Mouse (Mus musculus) lung, embryonic 15.5 days (tissue): ENCODE data around the gene Stpg4. TPM values are rescaled to one million over a fixed set of nuclear protein-coding genes. Genes with fewer than 3 reads are reported as not detected.
A peak's percentile ranks its signal among the peaks of the same experiment; 100 is the strongest.

Experiments used
- ATAC-seq: fragments of 200-750 bp; cut with Nextera tagmentation; 2 replicates; pipeline ENCODE4 v1.8.0; 2017; ENCODE audit warnings: moderate number of reproducible peaks, borderline replicate concordance; ENCODE audit not compliant: low FRiP score, low TSS enrichment; ENCODE audit errors: extremely low read depth
- H3K27ac ChIP-seq: fragments of 300-500 bp; sonication (generic); 2 replicates; pipeline ENCODE4 v1.5.1; 2015; ENCODE audit warnings: moderate library complexity, mild to moderate bottlenecking, inconsistent platforms
- H3K27me3 ChIP-seq: fragments of 300-500 bp; sonication (generic); 2 replicates; pipeline ENCODE4 v1.6.1; 2015; ENCODE audit warnings: inconsistent platforms
- H3K36me3 ChIP-seq: fragments of 300-500 bp; sonication (generic); 2 replicates; pipeline ENCODE4 v1.6.1; 2015; ENCODE audit warnings: inconsistent platforms
- H3K4me1 ChIP-seq: fragments of 300-500 bp; sonication (generic); 2 replicates; pipeline ENCODE4 v1.6.1; 2015; ENCODE audit warnings: inconsistent platforms
- H3K4me2 ChIP-seq: fragments of 300-500 bp; sonication (generic); 2 replicates; pipeline ENCODE4 v1.6.1; 2015; ENCODE audit warnings: inconsistent platforms, mild to moderate bottlenecking, moderate library complexity
- H3K4me3 ChIP-seq: fragments of 300-500 bp; sonication (generic); 2 replicates; pipeline ENCODE4 v1.5.1; 2015; ENCODE audit warnings: mild to moderate bottlenecking, inconsistent platforms
- H3K9ac ChIP-seq: fragments of 300-500 bp; sonication (generic); 2 replicates; pipeline ENCODE4 v1.6.1; 2015; ENCODE audit warnings: inconsistent platforms
- H3K9me3 ChIP-seq: fragments of 300-500 bp; sonication (generic); 2 replicates; pipeline ENCODE4 v1.6.1; 2016; ENCODE audit warnings: inconsistent platforms
- WGBS: fragments of 180-500 bp; shearing (Covaris S2); methylation state at CpG from one replicate; pipeline ENCODE4 v1.1.7; 2015; 5-methylcytosine and 5-hydroxymethylcytosine counted together
- polyA plus RNA-seq: library from polyadenylated mRNA; unstranded; fragments of >200 nt; fragmentation: Nextera tagmentation; extraction: Ambion mirVana; gene quantifications from 2 replicates; pipeline ENCODE4 v1.2.1, GENCODE M21; 2015

Stpg4 gene
- polyA plus RNA-seq, 1 experiment from 2014 or later, result not detected

GRCm38 (mm10) chr17:87445917-87446766 lies 18.6 kb upstream of the Stpg4 start:
- under 1% methylated on average over 57 of the region's 86 CpGs for WGBS
- H3K4me3 ChIP-seq, result peak overlapping the region; percentile 83
- peak overlapping the region; percentile 70 for H3K4me2 ChIP-seq
- no peaks in the 10 kb centered on the region; the same call in 1 of the 2 replicates for H3K27me3 ChIP-seq
- peak; percentile 76 for ATAC-seq
- H3K9ac ChIP-seq, result peak overlapping the region; percentile 97
- H3K36me3 ChIP-seq, result peaks cover 7% of the 10 kb centered on the region; the same call in 1 of the 2 replicates
- no peaks in the 10 kb centered on the region for H3K9me3 ChIP-seq
- peaks cover 36% of the 10 kb centered on the region for H3K4me1 ChIP-seq
- peak overlapping the region; percentile 98 for H3K27ac ChIP-seq

GRCm38 (mm10) chr17:87445337-87445916 lies 17.9 kb upstream of the Stpg4 start:
- H3K4me1 ChIP-seq, result peaks cover 39% of the 10 kb centered on the region
- H3K27me3 ChIP-seq, result no peaks in the 10 kb centered on the region; the same call in 1 of the 2 replicates
- WGBS, result under 1% methylated on average over 13 of the region's 13 CpGs
- peak overlapping the region; percentile 70 for H3K4me2 ChIP-seq
- H3K27ac ChIP-seq, result peak overlapping the region; percentile 98
- peak overlapping the region; percentile 97 for H3K9ac ChIP-seq
- peaks cover 7% of the 10 kb centered on the region; the same call in 1 of the 2 replicates for H3K36me3 ChIP-seq
- no peaks in the 10 kb centered on the region for H3K9me3 ChIP-seq
- H3K4me3 ChIP-seq, result peak overlapping the region; percentile 83
- no peak for ATAC-seq

- Histone ChIP-seq H3K9ac (no peak overlapping the region; the same call in 1 of the 2 replicates), H3K36me3 (peaks cover 7% of the 10 kb centered on the region; the same call in 1 of the 2 replicates), H3K9me3 (no peaks in the 10 kb centered on the region), H3K4me1 (peaks cover 44% of the 10 kb centered on the region), H3K27me3 (no peaks in the 10 kb centered on the region), H3K27ac (no peak overlapping the region), H3K4me2 (peak overlapping the region; percentile 70), H3K4me3 (peak overlapping the region; percentile 32)
- WGBS, result 27% methylated on average over 4 of the region's 4 CpGs
- no peak for ATAC-seq
These were observed 17.2 kb upstream of the Stpg4 start for GRCm38 (mm10) chr17:87444763-87445162.

- Histone ChIP-seq H3K9me3 (no peaks in the 10 kb centered on the region), H3K4me2 (no peak overlapping the region), H3K9ac (no peak overlapping the region), H3K36me3 (peaks cover 7% of the 10 kb centered on the region; the same call in 1 of the 2 replicates), H3K4me1 (peaks cover 39% of the 10 kb centered on the region), H3K27ac (no peak overlapping the region), H3K27me3 (no peaks in the 10 kb centered on the region), H3K4me3 (no peak overlapping the region)
- WGBS, result 55% methylated on average over 2 of the region's 2 CpGs
- ATAC-seq, result no peak
These were observed 14.0 kb upstream of the Stpg4 start for GRCm38 (mm10) chr17:87441537-87441936.

GRCm38 (mm10) chr17:87439441-87439840 lies 11.9 kb upstream of the Stpg4 start:
- no peaks in the 10 kb centered on the region for H3K27me3 ChIP-seq
- no peak overlapping the region for H3K9ac ChIP-seq
- WGBS, result 59% methylated on average over 2 of the region's 2 CpGs
- H3K36me3 ChIP-seq, result peaks cover 23% of the 10 kb centered on the region
- H3K4me2 ChIP-seq, result no peak overlapping the region
- H3K4me3 ChIP-seq, result no peak overlapping the region
- peaks cover 35% of the 10 kb centered on the region for H3K4me1 ChIP-seq
- H3K9me3 ChIP-seq, result no peaks in the 10 kb centered on the region
- ATAC-seq, result no peak
- no peak overlapping the region for H3K27ac ChIP-seq

- no peaks in the 10 kb centered on the region for H3K27me3 ChIP-seq
- H3K4me1 ChIP-seq, result no peaks in the 10 kb centered on the region
- no peak overlapping the region for H3K9ac ChIP-seq
- no peak overlapping the region for H3K4me2 ChIP-seq
- no peak; the same call in 1 of the 2 replicates for ATAC-seq
- H3K4me3 ChIP-seq, result no peak overlapping the region
- no peaks in the 10 kb centered on the region for H3K9me3 ChIP-seq
- H3K36me3 ChIP-seq, result peaks cover 55% of the 10 kb centered on the region
- H3K27ac ChIP-seq, result no peak overlapping the region
- WGBS, result 86% methylated on average over 3 of the region's 3 CpGs
These were observed 6.4 kb upstream of the Stpg4 start for GRCm38 (mm10) chr17:87433929-87434328.

- H3K27me3 ChIP-seq, result no peaks in the 10 kb centered on the region
- H3K9me3 ChIP-seq, result no peaks in the 10 kb centered on the region
- no peak overlapping the region for H3K4me2 ChIP-seq
- no peak for ATAC-seq
- WGBS, result 89% methylated on average over 5 of the region's 5 CpGs
- no peaks in the 10 kb centered on the region for H3K4me1 ChIP-seq
- no peak overlapping the region for H3K27ac ChIP-seq
- no peak overlapping the region for H3K9ac ChIP-seq
- peaks cover 55% of the 10 kb centered on the region for H3K36me3 ChIP-seq
- no peak overlapping the region for H3K4me3 ChIP-seq
These were observed 5.2 kb upstream of the Stpg4 start for GRCm38 (mm10) chr17:87432743-87433142.

GRCm38 (mm10) chr17:87432314-87432713 lies 4.8 kb upstream of the Stpg4 start:
- no peak for ATAC-seq
- Histone ChIP-seq H3K36me3 (peaks cover 55% of the 10 kb centered on the region), H3K4me3 (no peak overlapping the region), H3K9ac (no peak overlapping the region), H3K4me1 (no peaks in the 10 kb centered on the region), H3K9me3 (no peaks in the 10 kb centered on the region), H3K27ac (no peak overlapping the region), H3K27me3 (no peaks in the 10 kb centered on the region), H3K4me2 (no peak overlapping the region)

- no peak overlapping the region for H3K9ac ChIP-seq
- no peaks in the 10 kb centered on the region for H3K9me3 ChIP-seq
- 78% methylated on average over 3 of the region's 3 CpGs for WGBS
- no peak overlapping the region for H3K4me3 ChIP-seq
- H3K27ac ChIP-seq, result no peak overlapping the region
- no peaks in the 10 kb centered on the region for H3K27me3 ChIP-seq
- no peak overlapping the region for H3K4me2 ChIP-seq
- H3K36me3 ChIP-seq, result peaks cover 39% of the 10 kb centered on the region
- no peaks in the 10 kb centered on the region for H3K4me1 ChIP-seq
- ATAC-seq, result no peak
These were observed 1.9 kb upstream of the Stpg4 start for GRCm38 (mm10) chr17:87429431-87429830.

GRCm38 (mm10) chr17:87418082-87418481 lies 9.5 kb downstream of the Stpg4 start:
- 54% methylated on average over 7 of the region's 7 CpGs for whole genome bisulfite sequencing

GRCm38 (mm10) chr17:87406646-87407045 lies 20.9 kb downstream of the Stpg4 start:
- H3K36me3 ChIP-seq, result no peaks in the 10 kb centered on the region
- WGBS, result 88% methylated on average over 4 of the region's 4 CpGs
- H3K27ac ChIP-seq, result no peak overlapping the region
- no peaks in the 10 kb centered on the region for H3K4me1 ChIP-seq
- H3K9me3 ChIP-seq, result no peaks in the 10 kb centered on the region
- no peak overlapping the region for H3K4me3 ChIP-seq
- no peaks in the 10 kb centered on the region for H3K27me3 ChIP-seq
- H3K4me2 ChIP-seq, result no peak overlapping the region
- no peak overlapping the region for H3K9ac ChIP-seq
- ATAC-seq, result no peak

More at GRCm38 (mm10) chr17:87418082-87418481, 9.5 kb downstream of the Stpg4 start:
- Histone ChIP-seq H3K27me3 (no peaks in the 10 kb centered on the region), H3K4me2 (no peak overlapping the region), H3K36me3 (no peaks in the 10 kb centered on the region), H3K9ac (no peak overlapping the region), H3K4me3 (no peak overlapping the region), H3K4me1 (no peaks in the 10 kb centered on the region), H3K9me3 (no peaks in the 10 kb centered on the region), H3K27ac (no peak overlapping the region)
- ATAC-seq, result no peak

GRCm38 (mm10) chr17:87405576-87405975 lies 22.0 kb downstream of the Stpg4 start:
- H3K27me3 ChIP-seq, result no peaks in the 10 kb centered on the region
- H3K36me3 ChIP-seq, result no peaks in the 10 kb centered on the region
- no peak overlapping the region for H3K27ac ChIP-seq
- H3K4me3 ChIP-seq, result no peak overlapping the region
- no peaks in the 10 kb centered on the region for H3K9me3 ChIP-seq
- H3K9ac ChIP-seq, result no peak overlapping the region
- 71% methylated on average over 11 of the region's 11 CpGs for WGBS
- no peak overlapping the region for H3K4me2 ChIP-seq
- no peak for ATAC-seq
- H3K4me1 ChIP-seq, result no peaks in the 10 kb centered on the region
